Comparison of ENCODE assay signal across 15 mouse cellular contexts in genomic region chr4:134563624-134564023, GRCm38 (mm10).
"Had no signal": no experiment of that assay in that cellular context is flagged by ENCODE, and none has a peak within 500 bp of the region (broad histone marks: within the 10 kb centered on the region; RNA-seq: fewer than 3 reads in every experiment).

No protein-coding gene starts in this region.

- H3K4me1 ChIP-seq: megakaryocyte, embryonic 14.5 days had no signal

- H3K27me3 ChIP-seq: midbrain, embryonic 12.5 days; neural tube, embryonic 13.5 days had no signal

- ATAC-seq: intestine, postnatal 0 days; midbrain, embryonic 16.5 days had no signal

- H3K9ac ChIP-seq: limb, embryonic 15.5 days; lung, embryonic 14.5 days; midbrain, embryonic 12.5 days; neural tube, embryonic 13.5 days had no signal

- H3K27ac ChIP-seq: limb, embryonic 15.5 days; midbrain, embryonic 12.5 days; neural tube, embryonic 13.5 days; stomach, postnatal 0 days had no signal

- H3K4me3 ChIP-seq: limb, embryonic 15.5 days; megakaryocyte, embryonic 14.5 days; midbrain, embryonic 12.5 days; neural tube, embryonic 13.5 days had no signal

- H3K4me2 ChIP-seq: limb, embryonic 15.5 days; lung, embryonic 14.5 days; midbrain, embryonic 12.5 days; neural tube, embryonic 13.5 days had no signal

- H3K9me3 ChIP-seq: limb, embryonic 15.5 days; midbrain, embryonic 12.5 days; neural tube, embryonic 13.5 days had no signal

- DNase-seq: kidney, adult 8-10 months; kidney, postnatal 25 days; layer of hippocampus, adult 9-11 months; layer of hippocampus, postnatal 36 days; lung, embryonic 14.5 days; lung, postnatal 10 days; lung, postnatal 4 days; thymus, postnatal 4 days had no signal

- H3K36me3 ChIP-seq: midbrain, embryonic 12.5 days had no signal
